Mouse (Mus musculus) frontal cortex, postnatal 14 days (tissue): ENCODE measurements around the gene Fetub.
"Not testable (repeated sequence)": the region's sequence is repeated elsewhere in the genome, so short reads cannot be mapped to it uniquely, and the experiment has no call there.

Source experiments
- DNase-seq, 2 experiments: peaks; one replicate each; pipeline ENCODE4 v3.0.0; 2022; ENCODE audit warnings: low spot score in 2 of 2

Fetub gene

GRCm38 (mm10) chr16:22909290-22909689, 8.8 kb upstream of the Fetub start:
- no peak for DNase-seq

- DNase-seq: no peak
Observed at GRCm38 (mm10) chr16:22911986-22912385, 6.1 kb upstream of the Fetub start.

- DNase-seq: no peak
Observed at GRCm38 (mm10) chr16:22912886-22913285, 5.2 kb upstream of the Fetub start.

- no peak for DNase-seq
Observed at GRCm38 (mm10) chr16:22914276-22914675, 3.9 kb upstream of the Fetub start.

- no peak for DNase-seq
Observed at GRCm38 (mm10) chr16:22918664-22919312, 654 bp downstream of the Fetub start.

- DNase-seq: no peak
Observed at GRCm38 (mm10) chr16:22919971-22920854, 2.1 kb downstream of the Fetub start.

GRCm38 (mm10) chr16:22921761-22922160, 3.6 kb downstream of the Fetub start:
- DNase-seq: no peak

- no peak for DNase-seq
Observed at GRCm38 (mm10) chr16:22922433-22922832, 4.3 kb downstream of the Fetub start.

GRCm38 (mm10) chr16:22929575-22929974, 11.4 kb downstream of the Fetub start:
- DNase-seq: no peak

GRCm38 (mm10) chr16:22931431-22932200, 13.5 kb downstream of the Fetub start:
- no peak for DNase-seq

GRCm38 (mm10) chr16:22937631-22938030, 19.5 kb downstream of the Fetub start:
- DNase-seq: no peak

- no peak for DNase-seq
Observed at GRCm38 (mm10) chr16:22938541-22938940, 20.4 kb downstream of the Fetub start.

- no peak for DNase-seq
Observed at GRCm38 (mm10) chr16:22939120-22939695, 21.1 kb downstream of the Fetub start.

GRCm38 (mm10) chr16:22941825-22942476, 23.8 kb downstream of the Fetub start:
- not testable (repeated sequence) for DNase-seq

GRCm38 (mm10) chr16:22947371-22947770, 29.2 kb downstream of the Fetub start:
- no peak for DNase-seq

GRCm38 (mm10) chr16:22950840-22951395, 32.8 kb downstream of the Fetub start, which contains the start of gene Hrg:
Gene Hrg (plus strand): TSS chr16:22951072.
- DNase-seq: no peak

- no peak for DNase-seq
Observed at GRCm38 (mm10) chr16:22953069-22953468, 34.9 kb downstream of the Fetub start.

- no peak for DNase-seq
Observed at GRCm38 (mm10) chr16:22955397-22956084, 37.4 kb downstream of the Fetub start.

GRCm38 (mm10) chr16:22956085-22956439, 37.9 kb downstream of the Fetub start:
- no peak for DNase-seq

GRCm38 (mm10) chr16:22961073-22961472, 42.9 kb downstream of the Fetub start:
- no peak for DNase-seq
